Mouse (Mus musculus) left cerebral cortex, adult 6 months (tissue): ENCODE measurements around the gene Phf1. TPM values are rescaled to one million over a fixed set of nuclear protein-coding genes. Genes with fewer than 3 reads are reported as not detected.

Experiments used
- long read RNA-seq, 2 experiments: library from polyadenylated mRNA; unstranded; transcript quantifications; one replicate each; pipeline ENCODE4 v2.0.0; 2019 to 2020
- polyA plus RNA-seq: library from polyadenylated mRNA; unstranded; fragments of <200 nt; fragmentation: Nextera tagmentation; gene quantifications from 2 replicates; pipeline ENCODE4 v1.2.3, GENCODE M21; 2021

Phf1 gene
- polyA plus RNA-seq, result 11.3 and 17.4 TPM in 2 replicates
- long read RNA-seq, experiment 1, transcript Phf1-201 (15 exons, 2,522 nt), result major isoform, 20 of 84 reads
- long read RNA-seq, experiment 1, partial matches to known transcripts, result 5 of 84 reads
- long read RNA-seq, experiment 1, other reads (novel, unspliced or antisense), result 57 of 84 reads
- long read RNA-seq, experiment 2, partial matches to known transcripts, result 4 of 14 reads
- long read RNA-seq, experiment 2, other reads (novel, unspliced or antisense), result 4 of 14 reads

DNA sequence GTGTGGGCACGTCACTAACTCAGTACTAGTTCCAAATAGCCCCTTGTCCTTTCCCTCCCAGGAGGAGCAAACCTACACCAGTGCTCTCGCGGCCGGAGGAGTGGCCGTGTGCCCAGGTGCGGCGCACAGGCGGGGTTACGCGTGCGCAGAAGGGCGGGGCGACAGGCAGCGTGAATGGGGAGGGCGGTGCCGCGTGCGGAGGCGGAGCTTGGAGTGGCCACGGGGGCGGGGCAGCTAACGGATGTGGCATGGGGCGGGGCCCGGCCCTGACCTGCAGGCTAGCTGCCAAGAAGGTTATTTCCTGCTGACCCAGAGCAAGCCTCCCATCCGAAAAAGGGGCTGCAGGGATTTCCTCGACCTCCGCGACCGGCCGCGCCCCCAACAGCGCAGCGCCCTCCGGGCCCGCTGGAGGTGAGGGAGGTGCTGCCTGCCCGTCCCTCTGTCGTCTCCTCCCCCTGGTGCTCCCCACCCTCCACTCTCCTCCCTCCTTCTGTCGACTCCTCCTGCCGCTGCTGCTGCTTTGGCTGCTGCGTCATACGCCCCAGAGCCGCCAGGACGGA lies at the start of gene Phf1:
Gene Phf1 (plus strand): TSS at position 214 of the 560 bp plus-strand sequence.

DNA sequence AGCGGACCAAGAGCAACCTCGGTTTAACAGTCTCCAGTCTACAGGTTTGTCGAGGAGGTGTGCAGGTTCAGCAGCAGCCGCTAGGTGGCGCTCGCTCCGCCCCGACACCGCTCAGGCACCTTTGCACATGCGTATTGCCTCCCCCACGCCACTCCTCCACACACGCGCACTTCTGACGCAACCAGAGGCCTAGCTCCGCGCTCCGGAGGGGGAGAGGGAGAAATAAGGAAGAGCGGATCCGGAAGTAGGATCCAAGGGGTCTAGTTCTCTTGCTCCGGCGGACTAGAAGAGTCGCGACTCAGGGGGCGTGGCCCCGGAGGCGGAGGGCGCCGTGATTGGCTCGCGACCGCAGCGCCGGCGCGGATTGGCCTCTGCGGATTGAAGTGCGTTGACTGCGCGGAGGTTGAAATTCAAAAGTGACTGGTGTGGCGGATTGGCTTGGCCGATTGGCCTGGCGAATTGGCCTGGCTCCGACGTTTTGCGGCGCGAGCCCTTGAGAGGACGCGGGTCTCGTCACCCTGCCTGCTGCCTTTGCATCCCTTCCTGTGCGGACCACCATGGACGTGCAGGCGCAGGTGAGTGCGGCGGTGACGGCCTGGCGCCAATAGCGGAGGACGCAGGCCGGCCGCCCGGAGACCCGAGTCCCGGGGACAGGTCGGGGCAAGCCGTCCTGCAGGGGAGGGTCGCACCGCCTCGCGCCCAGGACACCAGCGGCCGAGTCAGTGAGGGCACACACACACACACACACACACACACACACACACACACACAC lies 16.0 kb upstream of the Phf1 start, which contains the start of gene Kifc5b:
Gene Kifc5b (plus strand): TSS at position 381 of the 772 bp plus-strand sequence.

DNA sequence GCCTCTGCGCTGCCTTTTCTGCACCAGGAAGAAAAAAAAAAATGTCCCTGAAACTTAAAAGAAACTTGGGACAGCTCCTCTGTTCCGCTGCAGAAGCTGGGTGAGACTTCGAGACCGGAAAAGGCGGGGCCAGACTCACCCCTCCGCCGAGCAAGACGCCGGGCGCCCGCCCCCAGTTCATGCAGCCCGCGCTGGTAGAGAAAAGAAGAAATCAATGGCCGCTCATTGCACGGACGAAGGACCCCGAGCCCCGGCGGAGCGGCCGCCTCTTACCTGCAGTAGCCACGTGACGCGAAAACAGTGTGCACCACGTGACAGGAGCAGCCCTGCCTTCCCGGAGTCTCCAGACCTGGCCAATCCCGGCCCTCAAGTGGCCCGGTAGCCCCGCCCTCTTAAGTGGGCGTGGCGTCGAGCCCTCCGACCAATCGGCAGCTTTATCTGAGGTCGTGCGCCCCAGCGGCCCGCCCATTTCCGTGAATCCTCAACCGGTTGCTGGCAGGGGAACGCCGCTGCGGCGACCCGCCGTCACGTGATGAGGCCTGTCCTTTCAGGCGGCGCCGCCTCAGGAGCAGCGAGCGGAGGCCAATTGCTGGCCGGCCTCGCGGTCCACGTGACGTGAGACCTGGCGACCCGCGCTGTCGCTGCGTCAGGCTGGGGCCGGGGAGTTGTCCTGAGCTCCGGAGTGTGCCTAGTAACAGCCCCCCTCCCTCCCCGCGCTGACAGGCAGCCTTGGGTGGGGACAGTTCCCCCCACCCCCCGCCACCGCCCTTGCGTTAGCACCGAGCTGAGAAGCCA lies 6.5 kb downstream of the Phf1 start, which contains the start of gene Cuta:
Gene Cuta (minus strand): TSS at position 392 of the 795 bp plus-strand sequence.

DNA sequence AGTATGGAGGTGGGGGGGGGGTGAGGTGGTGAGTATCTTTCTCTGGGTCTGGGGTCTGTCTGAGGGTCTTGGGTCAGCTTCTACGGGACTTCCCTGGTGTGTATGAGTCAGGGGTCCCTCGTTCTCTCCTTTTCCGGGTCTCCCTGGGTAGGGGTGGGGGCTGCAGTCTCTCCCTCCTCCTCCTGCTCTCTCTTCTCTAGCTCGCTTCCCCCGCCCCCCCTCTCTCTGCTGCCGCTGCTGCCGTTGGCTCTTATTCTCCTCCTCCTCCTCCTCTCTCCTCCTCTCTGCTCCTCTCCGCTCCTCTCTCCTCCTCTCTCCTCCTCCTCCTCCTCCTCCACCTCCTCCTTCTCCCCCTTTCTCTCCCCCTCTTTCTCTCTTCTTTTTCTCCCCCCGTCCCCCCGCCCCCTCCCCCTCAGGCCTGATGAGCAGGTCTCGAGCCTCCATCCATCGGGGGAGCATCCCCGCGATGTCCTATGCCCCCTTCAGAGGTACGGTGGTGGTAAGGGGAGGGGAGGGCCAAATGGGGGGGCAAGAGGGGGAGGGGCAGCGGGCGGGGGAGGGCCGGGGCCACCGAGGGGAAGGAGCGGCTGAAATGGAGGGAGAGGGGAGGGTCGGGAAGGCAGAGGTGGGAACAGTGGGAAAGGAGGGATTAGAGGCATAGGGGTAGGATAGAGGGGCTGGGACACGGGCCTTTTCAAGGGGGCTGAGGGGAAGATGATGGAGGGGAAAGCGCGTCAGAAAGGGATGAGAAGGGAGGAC lies 8.4 kb downstream of the Phf1 start, which contains the start of gene Syngap1:
Gene Syngap1 (plus strand): TSS at position 223 of the 759 bp plus-strand sequence.

DNA sequence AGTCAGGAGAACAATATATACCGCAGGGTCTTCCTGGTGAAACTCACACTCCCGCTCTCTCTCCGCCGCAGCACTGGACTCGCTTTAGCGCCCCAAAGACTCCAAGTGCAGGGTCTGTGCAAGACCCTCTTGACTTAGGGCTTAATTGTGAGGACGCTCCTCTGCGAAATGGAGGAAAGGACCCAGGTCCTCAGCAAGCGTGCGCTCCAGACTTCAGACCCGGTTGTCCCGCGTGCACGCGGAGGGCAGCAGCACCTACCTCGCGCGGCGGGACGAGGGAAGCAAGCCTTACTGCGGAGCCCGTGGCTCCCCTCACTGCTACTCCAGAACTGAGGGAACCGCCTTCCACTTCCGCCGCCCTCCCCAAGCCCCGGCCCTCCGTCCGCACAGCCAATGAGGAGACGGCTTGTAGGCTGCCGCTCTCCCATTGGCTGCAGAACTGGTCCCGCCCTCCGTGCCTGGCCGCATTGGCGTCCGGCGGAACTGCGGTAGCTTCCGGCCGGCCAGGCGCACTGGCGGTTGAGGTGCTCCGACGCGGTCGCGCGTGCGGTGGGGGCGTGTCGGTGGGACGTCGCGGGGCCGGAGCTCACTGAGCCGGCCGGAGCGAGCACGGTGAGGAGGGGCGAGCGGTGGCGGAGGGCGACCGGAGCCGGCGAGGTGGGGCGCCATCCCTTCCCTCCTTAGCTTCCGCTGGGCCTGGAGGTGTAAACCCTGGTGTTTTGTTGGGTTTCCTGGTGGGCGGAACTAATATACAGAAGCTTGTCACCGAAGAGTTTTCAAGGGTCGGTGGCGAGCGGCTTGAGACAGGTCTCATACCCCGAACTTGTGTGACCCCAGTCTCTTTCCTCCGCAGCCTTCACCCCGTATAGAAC lies 40.1 kb downstream of the Phf1 start, which contains the start of gene Zbtb9:
Gene Zbtb9 (plus strand): TSS at position 465 of the 872 bp plus-strand sequence.

Other genes starting within 250 kb of the Phf1 start
- 13.2 and 17.6 TPM in 2 replicates for gene Crebrf, start 217.4 kb upstream of the Phf1 start, polyA plus RNA-seq
- 33.8 and 35.7 TPM in 2 replicates for gene Bnip1, start 152.0 kb upstream of the Phf1 start, polyA plus RNA-seq
- not detected in 2 replicates for gene Nkx2-5, start 88.0 kb upstream of the Phf1 start, polyA plus RNA-seq
- 0.39 and 0.59 TPM in 2 replicates for gene Kifc5b, start 16.0 kb upstream of the Phf1 start, polyA plus RNA-seq
- gene Cuta, start 6.5 kb downstream of the Phf1 start, polyA plus RNA-seq, result 187 and 240 TPM in 2 replicates
- 14.1 and 19.3 TPM in 2 replicates for gene Syngap1, start 8.2 kb downstream of the Phf1 start, polyA plus RNA-seq
- gene Zbtb9, start 40.1 kb downstream of the Phf1 start, polyA plus RNA-seq, result 6.5 and 7.5 TPM in 2 replicates
- gene Bak1, start 96.0 kb downstream of the Phf1 start, polyA plus RNA-seq, result 0.74 and 2.8 TPM in 2 replicates
- 0.15 and 0.34 TPM in 2 replicates for gene Itpr3, start 124.3 kb downstream of the Phf1 start, polyA plus RNA-seq
- 615 and 677 TPM in 2 replicates for gene Uqcc2, start 200.9 kb downstream of the Phf1 start, polyA plus RNA-seq
- 0.90 and 1.1 TPM in 2 replicates for gene Ip6k3, start 234.7 kb downstream of the Phf1 start, polyA plus RNA-seq